Mouse (Mus musculus) heart, adult 10 weeks (tissue): ENCODE data around the gene Oprd1. TPM values are rescaled to one million over a fixed set of nuclear protein-coding genes. Genes with fewer than 3 reads are reported as not detected.

ENCODE experiments used
- polyA plus RNA-seq: library from polyadenylated mRNA; stranded (reverse); fragments of 350-450 nt; fragmentation: Illumina TruSeq; extraction: RNeasy Lipid Tissue Mini Kit (QIAGEN cat#74804); gene quantifications from one replicate; pipeline ENCODE4 v1.2.3, GENCODE M21; 2014; ENCODE audit warnings: low read depth, low replicate concordance

Oprd1 gene
- 0.45 TPM for polyA plus RNA-seq

GRCm38 (mm10) chr4:132144080-132144841 is at the start of gene Oprd1:
Oprd1 (minus strand) TSS chr4:132144486.

GRCm38 (mm10) chr4:132074933-132075769 is 69.1 kb downstream of the Oprd1 start, which contains the start of gene Epb41:
Epb41 (minus strand) TSS chr4:132075321.

GRCm38 (mm10) chr4:132074077-132074932 is 70.0 kb downstream of the Oprd1 start, which contains the start of gene Gm10300:
Gm10300 (plus strand) TSS chr4:132074697.

Other genes starting within 250 kb of the Oprd1 start
- gene Tmem200b, start 222.7 kb downstream of the Oprd1 start, polyA plus RNA-seq, result 5.4 TPM
- gene Gm10300, start 69.8 kb downstream of the Oprd1 start, polyA plus RNA-seq, result not detected
- gene Epb41, start 69.2 kb downstream of the Oprd1 start, polyA plus RNA-seq, result 80.6 TPM
- 15.2 TPM for gene Ythdf2, start 67.8 kb upstream of the Oprd1 start, polyA plus RNA-seq
- 7.6 TPM for gene Gmeb1, start 117.1 kb upstream of the Oprd1 start, polyA plus RNA-seq
- 31.2 TPM for gene Taf12, start 129.9 kb upstream of the Oprd1 start, polyA plus RNA-seq
- 2.6 TPM for gene Rab42, start 158.9 kb upstream of the Oprd1 start, polyA plus RNA-seq
- gene Trnau1ap, start 185.1 kb upstream of the Oprd1 start, polyA plus RNA-seq, result 38.0 TPM
- 7.1 TPM for gene Rcc1, start 209.1 kb upstream of the Oprd1 start, polyA plus RNA-seq